Mouse (Mus musculus): Measurements from ENCODE around the gene Lrrk1. TPM values are rescaled to one million over a fixed set of nuclear protein-coding genes. Genes with fewer than 3 reads are reported as not detected.
"Not testable (repeated sequence)": the region's sequence is repeated elsewhere in the genome, so short reads cannot be mapped to it uniquely, and the experiment has no call there.

Gene Lrrk1
- total RNA-seq, 2 experiments from 2014 or later: 1.9 to 2.7 TPM

DNA sequence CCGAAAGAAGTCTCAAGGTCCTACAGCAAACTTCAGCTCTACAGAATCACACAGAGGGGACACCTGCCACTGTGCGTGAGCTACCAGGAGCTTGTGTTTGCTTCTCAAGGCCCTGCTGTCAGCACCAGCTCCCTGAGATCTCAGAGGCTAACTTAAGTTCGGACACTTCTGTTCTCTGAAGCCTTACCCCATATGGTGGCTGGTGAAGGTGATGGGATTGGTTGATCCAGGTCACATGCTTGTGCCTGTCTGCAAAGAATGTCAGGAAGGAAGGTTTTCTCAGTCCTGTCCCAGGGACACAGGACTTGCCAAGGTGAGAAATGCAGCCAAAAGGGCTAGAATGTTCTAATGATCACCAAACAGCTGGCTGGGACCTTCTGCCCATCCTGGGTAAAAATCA lies 187.8 kb downstream of the Lrrk1 start:
- DNase-seq (ENCODE audit: low spot score in 2 of 2): no peak

DNA sequence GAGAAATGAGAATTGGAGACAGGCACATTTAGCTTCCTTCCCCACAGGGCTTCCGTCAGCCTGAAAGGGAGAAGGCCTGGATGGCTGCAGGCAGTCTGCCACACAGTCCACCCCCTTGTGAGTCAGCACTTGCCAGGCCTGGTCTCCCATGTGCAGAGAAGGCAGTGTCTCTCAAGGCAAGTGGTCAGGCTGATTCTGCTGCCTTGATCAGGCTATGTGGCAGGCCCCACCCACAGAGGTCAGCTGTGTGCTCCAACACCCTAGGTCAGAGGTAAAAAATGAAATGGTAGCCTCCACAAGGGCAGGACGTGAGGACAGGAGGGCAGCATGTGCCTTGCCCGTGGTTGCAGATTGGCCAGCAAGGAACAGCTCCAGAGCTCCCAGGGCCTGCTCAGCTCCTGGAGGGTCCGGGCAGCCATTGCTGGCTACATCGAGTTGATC lies 188.7 kb downstream of the Lrrk1 start:
- DNase-seq (ENCODE audit: low spot score in 2 of 2): peak in 1 of 2 experiments; percentile 27

DNA sequence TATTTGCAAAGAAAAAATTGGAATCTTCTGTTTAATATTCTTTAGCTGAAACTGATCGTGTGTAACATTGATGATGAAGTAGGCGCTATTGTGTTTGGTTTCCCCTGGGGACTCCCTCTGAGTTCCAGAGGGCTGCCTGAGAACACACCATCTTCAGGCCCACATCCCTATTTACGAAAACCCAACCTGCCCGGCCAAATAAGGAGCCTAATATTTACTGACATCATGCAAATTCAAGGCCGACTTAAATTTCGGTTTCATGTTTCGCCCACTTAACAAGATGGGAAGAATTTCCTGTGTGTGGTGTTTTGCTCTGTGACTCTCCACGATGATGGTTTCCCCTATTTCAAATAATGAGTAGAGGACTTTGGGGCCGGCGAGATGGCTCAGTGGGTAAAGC lies 189.7 kb downstream of the Lrrk1 start:
- DNase-seq (ENCODE audit: low spot score in 2 of 2): no peak

DNA sequence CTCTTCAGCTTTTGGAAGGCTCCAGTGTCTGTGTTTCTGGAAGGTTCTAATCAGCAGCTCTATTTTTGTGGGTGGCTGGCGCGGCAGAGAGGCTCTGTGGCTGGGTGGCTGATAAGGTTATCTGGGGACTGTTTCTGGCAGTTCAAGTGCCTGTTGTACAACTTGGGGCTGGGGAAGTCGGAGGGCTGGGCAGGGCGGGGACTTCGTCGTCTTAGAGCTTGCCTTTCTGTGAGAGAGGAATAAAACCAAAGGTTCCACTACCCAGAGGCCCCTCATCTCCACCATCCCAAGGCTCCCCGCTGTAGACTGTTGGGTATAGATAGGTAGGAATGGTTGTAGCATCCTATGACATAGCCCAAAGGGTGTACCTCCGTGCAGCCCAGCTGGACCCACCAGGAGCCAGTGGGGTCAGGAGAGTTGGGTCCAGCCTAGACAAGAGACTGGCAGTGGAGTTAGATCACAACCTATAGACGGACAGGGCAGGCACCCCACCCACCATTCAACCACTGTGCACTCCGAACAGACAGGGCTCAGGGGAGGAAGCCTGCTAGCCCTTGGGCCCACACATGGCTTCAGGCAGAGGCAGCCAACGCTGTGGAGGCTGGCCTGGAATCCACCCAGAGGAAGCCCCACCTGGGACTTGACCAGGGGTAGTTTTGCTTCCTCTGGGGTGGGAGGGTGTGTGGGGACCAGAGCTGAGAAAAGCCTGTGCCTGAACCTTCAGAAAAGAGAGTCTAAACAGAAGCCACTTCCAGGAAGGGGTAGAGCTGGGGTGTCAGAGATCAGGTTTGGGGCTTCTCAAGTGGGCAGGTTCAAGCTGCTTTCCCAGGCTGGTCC lies 191.3 kb downstream of the Lrrk1 start:
- DNase-seq (ENCODE audit: low spot score in 2 of 2): no peak

DNA sequence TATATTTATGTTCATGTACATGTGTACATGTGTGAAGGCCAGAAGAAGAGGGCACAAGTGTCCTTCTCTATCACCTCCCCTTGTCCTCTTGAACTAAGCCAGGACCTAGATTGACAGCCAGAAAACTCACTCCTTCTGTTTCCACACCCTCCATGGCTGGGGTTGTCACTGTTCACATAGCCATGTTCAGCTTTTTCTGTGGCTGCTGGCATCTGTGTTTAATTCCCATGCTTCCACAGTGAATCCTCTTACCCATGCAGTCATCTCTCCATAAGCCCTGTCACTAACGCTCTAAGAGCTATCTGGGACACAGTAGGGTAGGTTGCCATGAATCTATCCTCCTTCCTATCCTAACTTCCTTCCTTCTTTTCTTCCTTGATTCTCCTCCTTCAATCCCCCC lies 192.3 kb downstream of the Lrrk1 start:
- no peak for DNase-seq (ENCODE audit: low spot score in 2 of 2)

DNA sequence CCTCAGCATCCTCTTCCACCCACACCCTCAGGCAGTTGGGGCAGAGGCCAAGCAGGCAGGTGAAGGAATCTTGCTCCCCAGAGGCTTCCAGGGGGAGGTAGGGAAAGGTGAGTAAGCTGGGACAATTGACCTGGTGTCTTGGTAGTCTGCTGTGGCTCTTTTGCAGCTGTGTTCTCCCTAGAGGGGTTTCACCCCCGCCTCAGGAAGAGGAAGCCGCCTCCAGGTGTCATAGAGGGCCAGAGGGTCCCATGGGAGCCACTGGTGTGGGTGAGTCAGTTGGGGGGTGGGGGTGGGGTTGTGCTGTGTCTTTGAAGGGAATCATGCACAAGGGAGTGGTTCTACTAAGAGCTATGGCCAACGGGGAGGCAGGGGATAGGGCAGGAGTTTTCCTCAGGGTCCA lies 193.6 kb downstream of the Lrrk1 start:
- no peak for DNase-seq (ENCODE audit: low spot score in 2 of 2)

DNA sequence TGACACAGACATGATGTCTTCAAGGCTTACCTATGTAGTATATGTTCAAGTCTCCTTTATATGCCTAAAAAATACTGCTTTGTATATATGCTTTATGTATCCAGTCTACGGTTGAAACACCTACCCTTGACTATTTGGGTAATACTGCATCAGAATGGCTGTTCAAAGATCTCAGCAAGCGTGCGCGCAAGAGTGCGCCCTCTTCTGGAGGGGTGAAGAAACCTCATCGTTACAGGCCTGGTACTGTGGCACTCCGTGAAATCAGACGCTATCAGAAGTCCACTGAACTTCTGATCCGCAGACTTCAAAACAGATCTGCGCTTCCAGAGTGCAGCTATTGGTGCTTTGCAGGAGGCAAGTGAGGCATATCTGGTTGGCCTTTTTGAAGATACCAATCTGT lies 197.8 kb downstream of the Lrrk1 start:
- not testable (repeated sequence) for DNase-seq (ENCODE audit: low spot score in 2 of 2)

DNA sequence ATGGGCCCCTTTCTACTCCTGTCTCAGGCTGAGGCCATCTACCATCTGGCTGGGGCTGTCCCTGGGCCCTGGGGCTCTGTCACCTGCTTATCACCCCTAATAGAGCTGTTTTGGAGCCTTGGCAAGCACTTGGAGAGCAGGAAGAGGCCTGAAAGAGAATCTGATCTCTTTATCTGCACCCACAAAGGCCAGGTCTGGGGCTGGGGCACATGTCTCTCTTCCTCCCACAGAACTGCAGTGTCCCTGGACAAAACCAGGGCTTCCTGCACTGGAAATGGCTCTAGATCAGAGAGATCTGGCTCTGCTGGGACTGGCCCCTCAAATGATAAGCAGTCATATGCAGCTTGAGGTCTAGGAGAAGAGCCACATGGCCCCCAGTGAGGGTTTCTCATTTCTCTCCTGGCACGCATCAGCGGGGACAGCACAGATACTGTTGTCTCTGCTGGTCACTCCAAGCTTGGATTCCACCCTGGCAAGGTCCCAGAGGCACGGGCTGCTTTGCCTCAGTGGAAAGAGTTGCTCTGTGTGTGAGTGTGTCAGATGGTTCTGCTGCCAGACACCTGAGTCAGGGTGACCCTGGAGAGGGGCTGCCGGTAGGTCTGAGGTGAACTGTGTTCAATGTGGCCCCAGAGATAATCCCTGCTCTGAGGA lies 200.4 kb downstream of the Lrrk1 start:
- no peak for DNase-seq (ENCODE audit: low spot score in 2 of 2)

DNA sequence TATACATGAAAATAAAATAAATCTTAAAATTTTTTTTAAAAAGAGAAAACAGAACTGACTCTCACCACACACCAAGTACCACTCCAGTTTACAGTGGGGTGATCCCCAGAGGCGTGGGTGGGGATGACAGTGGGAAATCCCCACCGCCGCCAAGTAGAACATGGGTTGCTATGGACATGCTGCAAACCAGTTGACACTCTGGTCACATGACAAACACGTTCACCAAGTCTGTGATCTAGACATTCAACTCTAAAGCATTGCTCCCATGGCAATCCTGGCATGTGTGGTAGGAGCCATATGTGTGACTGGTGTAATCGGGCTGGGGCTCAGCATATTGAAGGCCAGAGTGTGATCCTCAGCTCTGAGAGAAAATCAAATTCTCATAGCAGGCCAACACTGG lies 202.8 kb downstream of the Lrrk1 start:
- DNase-seq (ENCODE audit: low spot score in 2 of 2): no peak

DNA sequence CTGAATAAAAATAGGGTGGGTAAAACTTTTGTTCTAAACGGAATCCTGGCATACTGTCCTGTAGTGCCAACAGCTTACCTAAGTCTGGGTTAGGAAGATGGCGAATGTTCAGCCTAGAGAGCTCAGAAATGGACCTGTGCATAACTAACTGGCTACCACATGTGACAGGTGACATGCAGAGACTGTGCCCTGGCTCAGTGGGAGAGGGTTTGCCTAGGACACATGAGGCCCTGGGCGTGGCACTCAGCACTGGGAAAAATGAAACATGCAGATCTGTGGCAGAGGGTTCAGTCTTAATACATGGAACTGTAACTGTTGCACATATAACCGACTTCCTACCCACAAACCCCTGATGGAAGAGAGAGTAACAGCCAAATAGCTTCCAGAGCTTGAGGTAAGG lies 204.1 kb downstream of the Lrrk1 start:
- no peak for DNase-seq (ENCODE audit: low spot score in 2 of 2)

DNA sequence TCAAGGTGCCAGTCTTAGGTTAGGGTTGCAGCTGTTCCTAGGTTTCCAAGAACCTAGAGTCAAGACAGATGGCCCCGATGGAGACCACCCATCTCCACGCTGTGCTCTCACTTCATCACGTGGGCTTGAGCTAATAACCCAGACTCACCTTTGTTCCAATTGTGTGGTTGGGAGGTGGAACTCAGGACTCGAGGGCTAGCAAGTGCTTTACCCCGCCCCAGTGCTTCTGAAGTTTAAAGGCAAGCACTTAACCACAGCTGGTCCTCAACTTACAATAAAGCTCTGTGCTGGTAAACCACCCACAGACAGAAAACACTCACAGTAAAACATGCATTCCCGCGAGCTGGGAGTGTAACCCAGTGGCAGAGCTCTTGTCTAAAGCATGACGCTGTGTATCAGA lies 204.7 kb downstream of the Lrrk1 start:
- DNase-seq (ENCODE audit: low spot score in 2 of 2): no peak

DNA sequence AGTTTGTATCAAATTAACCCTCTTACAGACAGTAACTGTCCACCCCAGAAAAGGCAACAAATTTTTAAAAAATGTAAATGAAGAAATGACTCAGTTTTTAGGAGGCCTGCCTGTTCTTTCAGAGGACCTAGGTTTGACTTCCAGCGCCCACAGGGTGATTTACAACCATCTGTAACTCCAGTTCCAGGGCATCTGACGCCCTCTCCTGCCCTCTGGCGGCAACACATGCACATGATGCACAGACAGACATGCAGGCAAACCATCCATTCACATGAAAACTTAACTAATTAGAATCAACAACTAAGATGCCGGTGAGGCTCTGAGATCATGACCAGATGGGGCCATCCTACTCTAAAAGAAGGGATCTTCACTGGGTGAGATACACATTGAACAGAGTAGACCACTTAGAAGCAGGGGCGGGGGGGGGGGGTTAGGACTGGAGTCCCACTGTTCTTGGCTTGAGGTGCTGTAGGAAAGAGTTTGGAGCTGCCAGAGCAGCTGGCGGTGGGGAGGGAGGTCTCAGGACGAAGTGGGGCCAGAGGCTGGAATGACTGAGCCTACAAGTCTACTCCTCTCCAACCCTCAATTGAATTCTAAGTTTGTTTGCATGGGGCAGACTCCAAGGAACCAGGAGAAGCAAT lies 206.0 kb downstream of the Lrrk1 start:
- no peak for DNase-seq (ENCODE audit: low spot score in 2 of 2)

DNA sequence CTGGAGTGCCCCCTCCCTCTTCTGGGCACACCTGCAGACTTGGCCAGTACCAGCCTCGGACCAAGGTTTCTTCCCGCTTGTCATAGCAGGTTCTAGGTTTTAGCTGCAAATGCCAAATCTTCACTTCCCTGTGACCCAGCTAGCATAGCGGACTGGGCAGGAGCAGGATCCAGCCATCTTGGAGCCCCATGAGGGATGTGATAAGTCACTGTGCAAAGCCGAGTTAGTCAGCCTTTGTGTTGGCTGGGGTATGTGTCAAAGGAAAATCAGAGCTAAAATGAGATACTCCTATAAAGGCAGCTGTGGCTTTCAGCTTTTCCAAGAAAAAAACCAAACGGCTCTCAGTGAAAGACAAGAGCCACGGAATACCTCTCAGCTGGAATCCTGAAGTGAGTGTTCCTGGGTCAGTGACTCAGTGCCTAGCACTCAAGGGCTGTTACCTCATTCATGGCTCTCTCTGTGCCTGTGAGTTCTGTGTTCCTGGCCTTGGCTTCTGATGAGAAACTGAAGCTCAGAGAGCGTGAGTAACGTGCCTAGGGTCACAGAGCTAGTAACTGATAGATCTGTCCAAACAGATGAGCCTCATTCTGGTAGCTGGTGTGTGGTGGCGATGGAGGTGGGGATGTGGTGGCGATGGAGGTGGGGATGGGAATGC lies 207.3 kb downstream of the Lrrk1 start:
- no peak for DNase-seq (ENCODE audit: low spot score in 2 of 2)

DNA sequence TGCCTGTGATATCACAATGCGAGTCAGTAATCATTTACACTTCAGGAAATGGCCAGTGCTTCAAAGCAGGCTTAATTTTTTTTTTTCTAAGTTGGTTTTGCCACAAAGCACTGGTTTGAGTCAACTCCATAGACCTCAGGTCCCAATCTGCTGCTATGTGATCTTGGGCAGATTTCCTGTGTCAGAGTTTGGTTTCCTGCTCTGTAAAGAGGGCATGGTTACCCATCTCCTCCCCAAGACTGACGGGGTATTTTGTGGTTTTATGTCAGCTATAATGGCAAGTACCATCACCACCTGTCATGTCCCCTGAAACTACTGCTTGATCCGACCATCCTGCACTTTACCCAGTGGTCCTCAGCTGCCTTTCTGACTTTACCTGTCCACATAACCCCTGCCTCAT lies 207.9 kb downstream of the Lrrk1 start:
- DNase-seq (ENCODE audit: low spot score in 2 of 2): no peak

DNA sequence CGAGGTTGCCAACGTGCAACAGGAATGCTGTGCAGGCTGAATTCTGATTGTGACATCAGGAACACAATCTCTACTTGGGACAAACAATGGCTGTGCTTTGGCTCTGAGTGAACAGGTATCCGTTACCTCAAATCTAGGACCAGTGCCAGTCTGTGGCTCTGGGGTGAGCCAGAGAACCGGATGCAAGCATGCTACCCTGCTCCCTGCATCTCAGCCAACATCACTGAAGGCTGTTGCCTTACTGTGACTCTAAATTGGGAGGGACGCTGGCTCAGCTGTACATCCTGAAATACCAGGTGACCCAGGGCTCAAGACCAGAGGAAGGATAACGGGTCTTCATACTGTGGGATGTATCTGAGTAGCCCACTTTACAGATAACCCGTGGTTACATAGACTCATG lies 208.4 kb downstream of the Lrrk1 start:
- no peak for DNase-seq (ENCODE audit: low spot score in 2 of 2)

DNA sequence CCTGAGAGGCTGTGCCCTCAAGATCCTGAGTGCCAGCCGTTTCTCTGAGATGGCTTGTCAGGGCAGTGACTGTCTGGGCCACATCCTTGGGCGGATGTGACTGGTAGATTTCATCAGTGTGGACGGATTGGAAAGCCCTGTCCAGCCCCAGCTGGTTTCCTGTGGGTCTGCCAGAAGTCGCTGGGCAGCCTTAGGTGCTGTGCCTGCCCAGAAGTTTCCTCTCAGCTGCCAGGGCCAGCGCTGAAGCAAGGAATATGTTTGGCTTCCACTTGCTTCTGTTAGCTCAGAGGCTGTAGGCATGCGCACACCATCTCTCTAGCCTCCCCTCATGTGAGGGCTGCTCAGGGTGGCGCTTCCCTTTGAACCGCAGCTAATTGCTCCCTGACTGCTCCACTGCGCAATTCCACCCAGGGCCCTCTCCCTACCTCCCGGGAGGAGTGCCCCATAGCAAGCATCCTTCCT lies 209.0 kb downstream of the Lrrk1 start:
- peak; percentile 34 to 52 for DNase-seq (ENCODE audit: low spot score in 2 of 2)

DNA sequence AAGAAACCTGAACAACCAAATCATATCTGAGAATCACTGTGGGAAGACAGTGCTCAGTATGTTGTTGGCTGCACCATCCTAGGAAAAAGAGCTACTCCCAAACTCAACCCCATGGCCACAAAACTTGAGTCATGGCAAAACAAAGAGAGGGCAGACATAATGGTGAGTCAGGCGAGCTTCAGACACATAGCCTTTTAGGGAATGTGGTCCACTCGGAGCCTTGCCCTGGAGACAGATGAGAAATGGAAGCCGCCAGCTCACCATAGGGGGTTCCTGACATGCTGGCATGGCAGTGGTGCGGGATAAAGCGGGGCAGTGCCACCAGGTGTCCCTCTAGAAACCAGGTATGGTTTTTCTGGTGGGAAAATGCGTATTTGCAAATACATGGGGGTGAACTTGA lies 210.0 kb downstream of the Lrrk1 start:
- DNase-seq (ENCODE audit: low spot score in 2 of 2): no peak

DNA sequence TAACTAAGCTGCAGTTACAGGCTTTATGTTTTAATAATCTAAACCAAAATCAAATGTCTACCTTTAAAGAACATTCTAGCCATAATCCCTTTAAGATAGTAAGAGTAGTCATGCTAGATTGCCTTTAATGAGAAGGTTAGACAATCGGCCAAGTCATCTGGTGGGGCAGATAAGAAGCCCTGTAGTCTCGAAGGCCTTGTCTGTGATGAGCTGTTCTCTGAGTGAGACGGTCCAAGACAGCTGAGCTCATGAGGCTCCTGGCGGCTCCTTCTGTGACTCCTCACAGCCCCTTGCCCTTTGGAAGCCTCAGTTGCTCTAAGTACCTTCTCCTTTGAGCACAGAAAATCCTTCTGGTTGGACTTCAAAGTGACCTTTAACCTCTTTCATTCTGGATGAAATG lies 211.2 kb downstream of the Lrrk1 start:
- no peak for DNase-seq (ENCODE audit: low spot score in 2 of 2)

All from layer of hippocampus, adult 18-20 months (tissue).